Comparison of ENCODE assay signal across 8 mouse cellular contexts in the genomic region with DNA sequence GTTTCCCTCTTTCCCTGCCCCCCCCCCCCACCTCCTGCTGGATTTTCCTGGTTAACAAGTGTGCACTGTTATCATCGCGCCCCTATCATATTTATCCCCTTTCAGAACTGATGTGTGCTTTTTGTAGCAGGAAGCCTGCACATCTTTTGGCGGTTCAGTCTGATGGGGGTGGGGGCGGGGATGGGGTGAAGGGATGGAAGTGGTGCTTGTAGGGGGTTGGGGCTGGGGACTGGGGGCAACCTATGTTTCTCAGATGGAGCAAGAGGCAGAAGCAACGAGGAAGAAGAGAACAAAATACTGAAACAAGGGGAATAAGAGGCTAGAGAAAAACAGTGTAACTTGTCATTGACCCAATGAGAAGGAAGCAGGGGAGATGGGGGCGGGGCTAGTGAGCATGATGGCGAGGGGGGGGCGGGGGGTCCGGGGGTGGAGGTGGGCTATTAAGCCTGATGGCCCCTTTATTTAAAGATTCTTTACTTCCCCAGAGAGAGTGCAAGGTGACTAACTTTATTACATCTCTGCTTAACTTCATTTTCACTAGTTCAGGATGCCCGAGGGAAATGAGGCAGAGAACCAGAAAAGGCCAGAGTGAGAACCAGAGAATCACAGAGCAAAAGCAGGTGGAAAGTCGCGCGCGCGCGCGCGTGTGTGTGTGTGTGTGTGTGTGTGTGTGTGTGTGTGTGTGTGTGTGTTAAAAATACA. TPM values are rescaled to one million over a fixed set of nuclear protein-coding genes. Genes with fewer than 3 reads are reported as not detected.
A peak's percentile ranks its signal among the peaks of the same experiment; 100 is the strongest.
DNase-seq lines count a peak whose midpoint lies in the region; ATAC-seq lines count a peak whose summit lies in the region.

No protein-coding gene starts in this region.

- peak overlapping the region; percentile 20; the same call in 1 of the 2 replicates for H3K4me3 ChIP-seq in heart, embryonic 11.5 days (ENCODE audit: low read depth, low read length)
- H3K4me3 ChIP-seq in embryonic facial prominence, embryonic 12.5 days: 0 out of 2 replicates have a peak overlapping the region, but pooled peaks have one; percentile 6
- H3K4me3 ChIP-seq in hindbrain, embryonic 16.5 days (ENCODE audit: low read length): peak overlapping the region; percentile 13
- peak overlapping the region; percentile 10; the same call in 1 of the 2 replicates for H3K4me3 ChIP-seq in midbrain, embryonic 14.5 days (replicated peaks; ENCODE audit: low read depth, low read length)

- H3K4me2 ChIP-seq in heart, embryonic 11.5 days: peak overlapping the region; percentile 48
- peak overlapping the region; percentile 41 for H3K4me2 ChIP-seq in embryonic facial prominence, embryonic 12.5 days (replicated peaks)
- H3K4me2 ChIP-seq in hindbrain, embryonic 16.5 days (ENCODE audit: low read length): peak overlapping the region; percentile 51
- peak overlapping the region; percentile 52 for H3K4me2 ChIP-seq in midbrain, embryonic 14.5 days (ENCODE audit: low read length)

- ATAC-seq in heart, embryonic 11.5 days (replicated peaks; ENCODE audit: insufficient number of reproducible peaks, low FRiP score, low TSS enrichment): 0 out of 2 replicates have a peak, but pooled peaks have one; percentile 36
- ATAC-seq in embryonic facial prominence, embryonic 12.5 days (ENCODE audit: insufficient number of reproducible peaks, insufficient read depth, low FRiP score, low TSS enrichment): no peak; the same call in 1 of the 2 replicates
- no peak for ATAC-seq in hindbrain, embryonic 16.5 days
- no peak; the same call in 1 of the 2 replicates for ATAC-seq in midbrain, embryonic 14.5 days (ENCODE audit: low FRiP score, low TSS enrichment)

- 9% methylated on average over 18 of the region's 18 CpGs for WGBS in heart, embryonic 11.5 days (ENCODE audit: insufficient replicate concordance)
- 4% methylated on average over 17 of the region's 18 CpGs for WGBS in embryonic facial prominence, embryonic 12.5 days
- 2% methylated on average over 18 of the region's 18 CpGs for WGBS in hindbrain, embryonic 16.5 days
- under 1% methylated on average over 18 of the region's 18 CpGs for WGBS in midbrain, embryonic 14.5 days

- no peak overlapping the region for H3K27ac ChIP-seq in heart, embryonic 11.5 days (ENCODE audit: low read depth, low read length)
- H3K27ac ChIP-seq in embryonic facial prominence, embryonic 12.5 days: peak overlapping the region; percentile 94
- H3K27ac ChIP-seq in hindbrain, embryonic 16.5 days (ENCODE audit: low read depth, low read length): peak overlapping the region; percentile 57
- H3K27ac ChIP-seq in midbrain, embryonic 14.5 days (replicated peaks; ENCODE audit: low read depth, low read length): peak overlapping the region; percentile 55

- no peaks in the 10 kb centered on the region for H3K36me3 ChIP-seq in heart, embryonic 11.5 days (ENCODE audit: control insufficient read depth, insufficient read depth, low read length)
- H3K36me3 ChIP-seq in embryonic facial prominence, embryonic 12.5 days: no peaks in the 10 kb centered on the region
- H3K36me3 ChIP-seq in hindbrain, embryonic 16.5 days (ENCODE audit: control insufficient read depth, insufficient read depth, low read length): no peaks in the 10 kb centered on the region
- no peaks in the 10 kb centered on the region for H3K36me3 ChIP-seq in midbrain, embryonic 14.5 days (ENCODE audit: control insufficient read depth, insufficient read depth, low read length)

- H3K4me1 ChIP-seq in heart, embryonic 11.5 days (ENCODE audit: control insufficient read depth, insufficient read depth, low read length): peaks cover 4% of the 10 kb centered on the region; the same call in 1 of the 2 replicates
- peaks cover 45% of the 10 kb centered on the region for H3K4me1 ChIP-seq in embryonic facial prominence, embryonic 12.5 days
- H3K4me1 ChIP-seq in hindbrain, embryonic 16.5 days (ENCODE audit: control insufficient read depth, insufficient read depth, low read depth, low read length): peaks cover 16% of the 10 kb centered on the region
- peaks cover 23% of the 10 kb centered on the region for H3K4me1 ChIP-seq in midbrain, embryonic 14.5 days (ENCODE audit: control insufficient read depth, insufficient read depth, low read length)

- DNase-seq in heart, adult 8-10 months (ENCODE audit: low spot score): no peak
- DNase-seq in midbrain, embryonic 14.5 days: peak; percentile 68
- no peak for DNase-seq in Muller cell, postnatal 12 days (ENCODE audit: inconsistent ontology term)
- no peak for DNase-seq in layer of hippocampus, postnatal 36 days
- no peak for DNase-seq in adrenal gland, adult (ENCODE audit: inconsistent age in 2 of 2, low spot score in 1 of 2)

- no peak overlapping the region for H3K9ac ChIP-seq in heart, embryonic 11.5 days (ENCODE audit: low read depth, low read length)
- no peak overlapping the region for H3K9ac ChIP-seq in embryonic facial prominence, embryonic 12.5 days
- H3K9ac ChIP-seq in hindbrain, embryonic 16.5 days (ENCODE audit: low read depth, low read length): no peak overlapping the region
- peak overlapping the region; percentile 30; the same call in 1 of the 2 replicates for H3K9ac ChIP-seq in midbrain, embryonic 14.5 days (replicated peaks; ENCODE audit: low read length)

- H3K27me3 ChIP-seq in heart, embryonic 11.5 days (ENCODE audit: control insufficient read depth, insufficient read depth, low read length): no peaks in the 10 kb centered on the region
- no peaks in the 10 kb centered on the region for H3K27me3 ChIP-seq in embryonic facial prominence, embryonic 12.5 days
- no peaks in the 10 kb centered on the region for H3K27me3 ChIP-seq in hindbrain, embryonic 16.5 days (replicated peaks; ENCODE audit: control insufficient read depth, insufficient read depth, low read length)
- no peaks in the 10 kb centered on the region for H3K27me3 ChIP-seq in midbrain, embryonic 14.5 days (ENCODE audit: control insufficient read depth, insufficient read depth, low read length)

- H3K9me3 ChIP-seq in heart, embryonic 11.5 days (replicated peaks; ENCODE audit: control insufficient read depth, low read length): no peaks in the 10 kb centered on the region
- H3K9me3 ChIP-seq in embryonic facial prominence, embryonic 12.5 days: no peaks in the 10 kb centered on the region
- no peaks in the 10 kb centered on the region for H3K9me3 ChIP-seq in hindbrain, embryonic 16.5 days (ENCODE audit: control insufficient read depth, low read length)
- H3K9me3 ChIP-seq in midbrain, embryonic 14.5 days (ENCODE audit: control insufficient read depth, low read length): peaks cover 1% of the 10 kb centered on the region; the same call in 1 of the 2 replicates

RNA-seq across cellular contexts. Expression of a gene that starts 36.2 kb away (rescaled TPM):
- 7.0 and 7.4 TPM in 2 replicates for polyA plus RNA-seq in heart, embryonic 11.5 days (2014; fragmentation: Nextera tagmentation; extraction: Ambion mirVana)
- 1 to 10 TPM; 4.1 to 6.4 (median 5.2) TPM for total RNA-seq in heart, adult 8-10 months (2022)
- polyA plus RNA-seq in embryonic facial prominence, embryonic 12.5 days (2016; fragmentation: Nextera tagmentation; extraction: Ambion mirVana): 12.6 and 12.9 TPM in 2 replicates
- polyA plus RNA-seq in hindbrain, embryonic 16.5 days (2015; fragmentation: Nextera tagmentation; extraction: Ambion mirVana): 3.2 and 4.7 TPM in 2 replicates
- 3.8 and 5.7 TPM in 2 replicates for polyA plus RNA-seq in midbrain, embryonic 14.5 days (2014; fragmentation: Nextera tagmentation; extraction: Ambion mirVana)
- 1 to 10 TPM; 5.4 to 6.0 TPM for total RNA-seq in layer of hippocampus, postnatal 36 days (2021)

RNA-seq across cellular contexts. Expression of a gene that starts 58.3 kb away (rescaled TPM):
- 22.2 and 24.8 TPM in 2 replicates for polyA plus RNA-seq in heart, embryonic 11.5 days (2014; fragmentation: Nextera tagmentation; extraction: Ambion mirVana)
- 10 to 100 TPM in 3 of 4 experiments, 1 to 10 TPM in 1; 9.6 to 11.7 (median 10.9) TPM for total RNA-seq in heart, adult 8-10 months (2022)
- polyA plus RNA-seq in embryonic facial prominence, embryonic 12.5 days (2016; fragmentation: Nextera tagmentation; extraction: Ambion mirVana): 28.0 and 33.5 TPM in 2 replicates
- polyA plus RNA-seq in hindbrain, embryonic 16.5 days (2015; fragmentation: Nextera tagmentation; extraction: Ambion mirVana): 35.4 and 36.2 TPM in 2 replicates
- 40.6 and 50.5 TPM in 2 replicates for polyA plus RNA-seq in midbrain, embryonic 14.5 days (2014; fragmentation: Nextera tagmentation; extraction: Ambion mirVana)
- total RNA-seq in layer of hippocampus, postnatal 36 days (2021): 10 to 100 TPM; 24.7 to 25.1 TPM
